Mouse (Mus musculus) forebrain, postnatal 0 days (tissue): ENCODE measurements around the gene Krt12. TPM values are rescaled to one million over a fixed set of nuclear protein-coding genes. Genes with fewer than 3 reads are reported as not detected.

Source experiments
- ATAC-seq: fragments of 200-750 bp; cut with Nextera tagmentation; 2 replicates; pipeline ENCODE4 v1.8.0; 2017; ENCODE audit warnings: mild to moderate bottlenecking, moderate library complexity
- DNase-seq: peaks from one replicate; pipeline ENCODE4 v3.0.0-alpha.2; 2015
- H3K27ac ChIP-seq: fragments of 300-500 bp; sonication (generic); 2 replicates; pipeline ENCODE4 v1.5.1; 2014; ENCODE audit warnings: low read depth, mild to moderate bottlenecking, antibody characterized with exemption, low read length, moderate library complexity, mixed read lengths
- H3K27me3 ChIP-seq: fragments of 300-500 bp; sonication (generic); 2 replicates; pipeline ENCODE4 v1.6.1; 2014; ENCODE audit warnings: mild to moderate bottlenecking, low read length, mixed read lengths; ENCODE audit not compliant: insufficient read depth
- H3K36me3 ChIP-seq: fragments of 300-500 bp; sonication (generic); 2 replicates; pipeline ENCODE4 v1.6.1; 2014; ENCODE audit warnings: mild to moderate bottlenecking, moderate library complexity; ENCODE audit not compliant: insufficient read depth
- H3K4me1 ChIP-seq: fragments of 300-500 bp; sonication (generic); 2 replicates; pipeline ENCODE4 v1.6.1; 2014; ENCODE audit warnings: antibody characterized with exemption; ENCODE audit not compliant: insufficient read depth
- H3K4me2 ChIP-seq: fragments of 300-500 bp; sonication (generic); 2 replicates; pipeline ENCODE4 v1.6.1; 2014; ENCODE audit warnings: low read depth, mild to moderate bottlenecking, moderate library complexity
- H3K4me3 ChIP-seq: fragments of 300-500 bp; sonication (generic); 2 replicates; pipeline ENCODE4 v1.5.1; 2014; ENCODE audit warnings: low read depth, low read length, mixed read lengths
- H3K9ac ChIP-seq: fragments of 300-500 bp; sonication (generic); 2 replicates; pipeline ENCODE4 v1.6.1; 2014; ENCODE audit warnings: mild to moderate bottlenecking
- H3K9me3 ChIP-seq: fragments of 300-500 bp; sonication (generic); 2 replicates; pipeline ENCODE4 v1.6.1; 2016; ENCODE audit warnings: low read length
- CTCF ChIP-seq: sonication (generic); IDR thresholded peaks from 2 replicates; pipeline ENCODE4 v1.5.1; 2016; ENCODE audit warnings: antibody characterized with exemption, control low read depth, low read depth
- WGBS: fragments of 180-500 bp; shearing (Covaris S2); extraction: QIAGEN DNeasy Blood & Tissue Kit; methylation state at CpG from one replicate; pipeline ENCODE4 v1.1.7; 2014; 5-methylcytosine and 5-hydroxymethylcytosine counted together
- polyA plus RNA-seq: library from polyadenylated mRNA; unstranded; fragments of >200 nt; fragmentation: Nextera tagmentation; extraction: Ambion mirVana; gene quantifications from 2 replicates; pipeline ENCODE4 v1.2.1, GENCODE M21; 2015
- total RNA-seq: library from RNA; depleted of rRNA; stranded (reverse); fragments of >200 nt; gene quantifications from 2 replicates; pipeline ENCODE4 v1.2.3, GENCODE M21; 2014

The Krt12 gene
- total and polyA plus RNA-seq, 2 experiments from 2014 or later = 0.14 to 1.3 TPM

DNA sequence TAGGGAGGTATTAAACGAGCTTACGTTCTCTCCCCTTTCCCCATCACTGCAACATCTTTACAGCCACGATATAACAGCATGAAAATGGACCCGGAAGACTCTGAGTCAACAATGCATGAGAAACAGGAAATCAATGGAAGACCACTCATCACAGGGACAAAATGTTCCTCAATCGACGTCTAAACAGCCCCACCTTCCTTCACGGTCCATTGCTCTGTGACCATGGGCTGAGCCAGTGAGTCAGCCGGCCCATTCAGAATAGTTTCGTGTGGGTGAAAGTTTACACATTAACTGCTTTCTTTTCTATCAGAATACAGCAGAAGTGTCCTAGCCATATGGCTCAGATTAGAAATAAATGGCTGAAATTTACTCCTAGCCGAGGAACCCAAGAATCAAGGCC lies 32.7 kb upstream of the Krt12 start:
- 73% methylated on average over 10 of the region's 10 CpGs for WGBS
- ATAC-seq = no peak

DNA sequence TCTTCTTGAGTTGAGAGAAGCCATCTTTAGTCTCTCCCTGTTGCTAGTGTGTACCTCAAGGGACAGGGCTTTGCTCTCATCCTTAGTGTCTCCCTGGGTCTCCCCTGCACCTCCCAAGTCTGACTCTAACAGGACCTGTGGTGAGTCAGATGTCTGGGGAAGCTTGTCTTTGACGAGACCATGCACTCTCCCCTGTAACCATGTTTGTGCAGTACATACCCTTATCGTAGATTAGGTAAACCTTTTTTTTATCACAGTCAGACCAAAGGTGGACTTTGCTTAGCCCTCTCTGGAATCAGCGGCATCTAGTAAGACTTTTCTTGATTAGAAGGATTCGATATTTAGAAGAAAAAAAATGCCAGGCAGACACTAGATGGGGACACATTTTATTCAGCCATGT lies 32.0 kb upstream of the Krt12 start:
- TF ChIP-seq CTCF = no peak
- ATAC-seq = no peak

More for the DNA sequence above, 32.7 kb upstream of the Krt12 start:
- H3K27ac ChIP-seq = no peak overlapping the region
- TF ChIP-seq CTCF = no peak
- no peaks in the 10 kb centered on the region for H3K4me1 ChIP-seq
- no peaks in the 10 kb centered on the region for H3K36me3 ChIP-seq
- no peak overlapping the region for H3K9ac ChIP-seq
- H3K4me2 ChIP-seq = no peak overlapping the region
- H3K9me3 ChIP-seq = no peaks in the 10 kb centered on the region
- no peaks in the 10 kb centered on the region for H3K27me3 ChIP-seq
- H3K4me3 ChIP-seq = no peak overlapping the region
- DNase-seq = no peak

DNA sequence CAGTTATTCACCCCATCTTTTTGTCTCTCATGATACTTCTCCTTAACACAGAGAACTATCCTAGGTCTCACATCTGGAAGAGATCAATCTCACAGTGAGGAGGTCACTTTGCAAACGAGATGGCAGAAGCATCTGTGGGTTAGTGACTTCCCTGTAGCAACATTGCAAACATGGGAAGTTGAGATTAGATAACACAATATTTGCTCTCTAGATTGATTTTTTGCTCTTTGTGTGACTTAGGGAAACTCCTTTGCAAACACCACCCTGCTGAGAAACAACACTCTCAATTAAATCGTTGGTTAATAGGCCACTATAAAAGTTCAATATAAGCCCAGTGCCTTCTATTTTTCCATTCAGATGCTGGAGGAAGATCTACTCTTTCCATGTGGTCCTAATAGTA lies 26.7 kb upstream of the Krt12 start:
- H3K36me3 ChIP-seq = no peaks in the 10 kb centered on the region
- WGBS = 74% methylated on average over 2 of the region's 2 CpGs

More for the DNA sequence above, 32.0 kb upstream of the Krt12 start:
- Histone ChIP-seq H3K4me1 (no peaks in the 10 kb centered on the region), H3K4me3 (no peak overlapping the region), H3K27me3 (no peaks in the 10 kb centered on the region), H3K4me2 (no peak overlapping the region), H3K27ac (no peak overlapping the region), H3K9me3 (no peaks in the 10 kb centered on the region), H3K36me3 (no peaks in the 10 kb centered on the region), H3K9ac (no peak overlapping the region)
- no peak for DNase-seq
- WGBS = 93% methylated on average over 4 of the region's 4 CpGs

DNA sequence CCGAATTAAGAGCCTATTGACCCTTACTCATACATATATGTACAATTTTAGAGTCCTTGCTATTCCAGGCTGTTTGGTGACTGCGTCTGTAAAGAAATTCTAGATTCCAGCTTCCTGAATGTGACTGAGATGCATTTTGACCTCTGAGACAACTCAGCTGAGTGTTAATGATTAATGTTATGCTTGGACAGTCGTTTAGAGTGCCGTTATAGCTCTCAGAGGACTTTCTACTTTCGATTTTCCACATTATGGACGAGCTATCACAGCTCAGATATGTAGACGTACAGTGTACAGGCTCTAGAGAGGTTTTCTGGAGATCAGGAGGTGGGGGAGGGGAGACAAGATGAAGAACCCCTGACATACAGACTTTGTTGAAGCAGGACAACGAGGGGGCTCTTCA lies 19.2 kb upstream of the Krt12 start:
- H3K4me1 ChIP-seq = no peaks in the 10 kb centered on the region
- no peak overlapping the region for H3K4me3 ChIP-seq
- H3K36me3 ChIP-seq = no peaks in the 10 kb centered on the region
- H3K27me3 ChIP-seq = no peaks in the 10 kb centered on the region
- H3K27ac ChIP-seq = no peak overlapping the region
- no peaks in the 10 kb centered on the region for H3K9me3 ChIP-seq
- no peak for TF ChIP-seq CTCF
- H3K4me2 ChIP-seq = no peak overlapping the region
- no peak for ATAC-seq
- no peak for DNase-seq
- no peak overlapping the region for H3K9ac ChIP-seq
- WGBS = 73% methylated on average over 8 of the region's 8 CpGs

More for the DNA sequence above, 26.7 kb upstream of the Krt12 start:
- DNase-seq (no peak), ATAC-seq (no peak)
- H3K4me3 ChIP-seq = no peak overlapping the region
- no peaks in the 10 kb centered on the region for H3K9me3 ChIP-seq
- no peaks in the 10 kb centered on the region for H3K27me3 ChIP-seq
- no peak overlapping the region for H3K4me2 ChIP-seq
- no peak overlapping the region for H3K9ac ChIP-seq
- no peak overlapping the region for H3K27ac ChIP-seq
- no peak for TF ChIP-seq CTCF
- no peaks in the 10 kb centered on the region for H3K4me1 ChIP-seq

DNA sequence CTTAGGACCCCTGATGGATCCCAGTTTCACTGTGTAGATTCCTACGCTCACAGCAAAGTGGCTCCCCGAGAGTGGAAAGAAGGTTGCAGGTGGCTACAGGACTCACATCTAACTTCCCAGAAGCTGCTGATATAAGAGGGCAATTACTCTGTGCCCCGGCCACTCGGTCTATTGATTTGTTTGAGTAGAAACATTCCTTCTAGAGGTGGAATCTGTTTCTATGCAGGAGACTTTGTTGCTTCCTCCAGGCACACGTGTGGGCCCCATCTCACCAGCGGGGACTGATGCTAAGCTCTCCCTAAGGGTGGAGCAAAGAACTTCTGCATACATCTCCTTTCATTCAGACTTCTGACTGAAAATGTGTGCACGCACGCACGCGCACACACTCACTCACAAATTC lies 17.4 kb upstream of the Krt12 start:
- WGBS = 71% methylated on average over 10 of the region's 10 CpGs
- no peak overlapping the region for H3K9ac ChIP-seq
- no peak for TF ChIP-seq CTCF
- no peak overlapping the region for H3K4me3 ChIP-seq
- ATAC-seq = no peak
- H3K36me3 ChIP-seq = no peaks in the 10 kb centered on the region
- no peaks in the 10 kb centered on the region for H3K9me3 ChIP-seq
- no peaks in the 10 kb centered on the region for H3K27me3 ChIP-seq
- no peaks in the 10 kb centered on the region for H3K4me1 ChIP-seq
- no peak overlapping the region for H3K4me2 ChIP-seq
- no peak for DNase-seq
- no peak overlapping the region for H3K27ac ChIP-seq

DNA sequence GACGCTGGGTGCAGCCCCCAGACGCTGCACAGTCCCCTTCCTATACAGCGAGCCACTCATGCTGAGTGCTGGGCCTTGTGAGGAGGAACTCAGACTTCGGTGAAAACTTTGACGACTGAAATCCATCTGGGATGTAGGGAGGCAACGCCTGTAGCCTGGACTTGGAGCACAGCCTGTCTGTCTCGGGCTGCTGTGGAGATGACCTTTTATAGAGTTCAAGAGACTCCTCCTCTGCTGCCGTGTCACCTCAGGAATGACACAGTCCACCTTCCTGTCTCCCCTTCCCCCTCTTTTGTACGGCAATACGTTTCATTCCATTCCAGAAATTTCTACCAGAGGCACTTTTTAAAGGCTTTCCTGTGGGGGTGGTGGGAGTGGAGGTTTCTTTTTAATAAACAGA lies 15.9 kb upstream of the Krt12 start, which contains the start of gene Krt20:
TSS of gene Krt20 (minus strand) at position 179 of the 400 bp plus-strand sequence.
- WGBS = 67% methylated on average over 10 of the region's 10 CpGs
- no peak for DNase-seq
- H3K27ac ChIP-seq = no peak within 1 kb of the TSS
- no peaks in the 10 kb centered on the region for H3K27me3 ChIP-seq
- H3K4me1 ChIP-seq = no peaks in the 10 kb centered on the region
- no peaks in the 10 kb centered on the region for H3K9me3 ChIP-seq
- H3K4me2 ChIP-seq = no peak within 1 kb of the TSS
- no peak for ATAC-seq
- no peak within 1 kb of the TSS for H3K9ac ChIP-seq
- no peaks in the 10 kb centered on the region for H3K36me3 ChIP-seq
- H3K4me3 ChIP-seq = no peak within 1 kb of the TSS
- no peak for TF ChIP-seq CTCF

DNA sequence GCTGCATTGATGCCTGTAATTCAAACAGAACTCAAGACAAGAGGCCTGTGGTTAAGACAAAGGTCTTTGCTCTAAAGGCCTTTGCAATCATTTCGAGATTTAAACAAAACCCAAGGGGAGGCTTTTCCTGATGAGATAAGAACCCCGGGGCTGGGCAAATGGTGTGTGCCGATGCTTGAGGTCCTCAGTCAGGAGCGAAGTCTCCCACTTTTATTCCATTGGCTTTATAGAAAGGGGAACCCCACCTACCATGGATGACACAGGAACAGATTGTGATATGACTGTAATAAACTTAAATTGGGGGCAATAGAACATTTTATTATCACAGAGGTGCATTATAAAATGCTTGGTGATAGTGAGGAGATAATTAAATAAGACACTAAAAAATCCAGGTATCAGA lies 14.6 kb upstream of the Krt12 start:
- WGBS = 44% methylated on average over 4 of the region's 4 CpGs

More for the DNA sequence above, 14.6 kb upstream of the Krt12 start:
- no peak overlapping the region for H3K4me2 ChIP-seq
- TF ChIP-seq CTCF = no peak
- H3K9ac ChIP-seq = no peak overlapping the region
- no peaks in the 10 kb centered on the region for H3K4me1 ChIP-seq
- H3K36me3 ChIP-seq = no peaks in the 10 kb centered on the region
- DNase-seq = no peak
- H3K27ac ChIP-seq = no peak overlapping the region
- no peak overlapping the region for H3K4me3 ChIP-seq
- ATAC-seq = no peak
- H3K9me3 ChIP-seq = no peaks in the 10 kb centered on the region
- no peaks in the 10 kb centered on the region for H3K27me3 ChIP-seq
